Mouse (Mus musculus) thymus, adult 2 months (tissue): Measurements from ENCODE around the gene Lrrc15.

Experiments used
- CTCF ChIP-seq: fragments of 200-500 bp; IDR thresholded peaks from 2 replicates; pipeline ENCODE4 v1.5.1; 2012; ENCODE audit warnings: mild to moderate bottlenecking, control low read depth, low read length, moderate library complexity, borderline replicate concordance; ENCODE audit not compliant: control insufficient read depth, poor library complexity, insufficient read depth; ENCODE audit errors: extremely low read depth
- POLR2A ChIP-seq: fragments of 200-500 bp; IDR thresholded peaks from 2 replicates; pipeline ENCODE4 v1.6.1; 2012; ENCODE audit warnings: mild to moderate bottlenecking, low read length, control low read depth, moderate library complexity; ENCODE audit not compliant: control insufficient read depth, poor library complexity, insufficient read depth; ENCODE audit errors: extremely low read depth

GRCm38 (mm10) chr16:30285701-30286100 is 2.6 kb upstream of the Lrrc15 start:
- TF ChIP-seq CTCF: no peak
- TF ChIP-seq POLR2A: no peak
